Mouse (Mus musculus) hindbrain, embryonic 11.5 days (tissue): ENCODE data around the gene Dolk. TPM values are rescaled to one million over a fixed set of nuclear protein-coding genes. Genes with fewer than 3 reads are reported as not detected.

Experiments used
- ATAC-seq: fragments of 200-750 bp; cut with Nextera tagmentation; 2 replicates; pipeline ENCODE4 v1.8.0; 2017; ENCODE audit warnings: mild to moderate bottlenecking, moderate TSS enrichment, moderate library complexity; ENCODE audit not compliant: low FRiP score
- DNase-seq: peaks from one replicate; pipeline ENCODE4 v3.0.0-alpha.2; 2015; ENCODE audit warnings: low spot score
- H3K27ac ChIP-seq: fragments of 300-500 bp; sonication (generic); 2 replicates; pipeline ENCODE4 v1.5.1; 2014; ENCODE audit warnings: mild to moderate bottlenecking, low read depth, low read length
- H3K27me3 ChIP-seq: fragments of 300-500 bp; sonication (generic); 2 replicates; pipeline ENCODE4 v1.6.1; 2014; ENCODE audit warnings: mild to moderate bottlenecking, low read length, moderate library complexity, mixed read lengths; ENCODE audit not compliant: control insufficient read depth, insufficient read depth
- H3K36me3 ChIP-seq: fragments of 300-500 bp; sonication (generic); 2 replicates; pipeline ENCODE4 v1.6.1; 2014; ENCODE audit warnings: mild to moderate bottlenecking, low read length, moderate library complexity, mixed read lengths; ENCODE audit not compliant: control insufficient read depth, insufficient read depth
- H3K4me1 ChIP-seq: fragments of 300-500 bp; sonication (generic); replicated peaks from 2 replicates; pipeline ENCODE4 v1.6.1; 2014; ENCODE audit warnings: low read length, mixed read lengths; ENCODE audit not compliant: control insufficient read depth, insufficient read depth
- H3K4me2 ChIP-seq: fragments of 300-500 bp; sonication (generic); replicated peaks from 2 replicates; pipeline ENCODE4 v1.6.1; 2014; ENCODE audit warnings: mild to moderate bottlenecking, low read depth, low read length
- H3K4me3 ChIP-seq: fragments of 300-500 bp; sonication (generic); 2 replicates; pipeline ENCODE4 v1.5.1; 2014; ENCODE audit warnings: low read depth, low read length
- H3K9ac ChIP-seq: fragments of 300-500 bp; sonication (generic); 2 replicates; pipeline ENCODE4 v1.6.1; 2014; ENCODE audit warnings: low read depth, low read length
- H3K9me3 ChIP-seq: fragments of 300-500 bp; sonication (generic); 2 replicates; pipeline ENCODE4 v1.6.1; 2016; ENCODE audit warnings: low read length; ENCODE audit not compliant: control insufficient read depth
- WGBS: fragments of 180-500 bp; shearing (Covaris S2); extraction: QIAGEN DNeasy Blood & Tissue Kit; methylation state at CpG from one replicate; pipeline ENCODE4 v1.1.7; 2014; 5-methylcytosine and 5-hydroxymethylcytosine counted together
- polyA plus RNA-seq: library from polyadenylated mRNA; unstranded; fragments of >200 nt; fragmentation: Nextera tagmentation; extraction: Ambion mirVana; gene quantifications from 2 replicates; pipeline ENCODE4 v1.2.1, GENCODE M21; 2014

Dolk gene
- polyA plus RNA-seq, 1 experiment from 2014 or later = 24.1 TPM

DNA sequence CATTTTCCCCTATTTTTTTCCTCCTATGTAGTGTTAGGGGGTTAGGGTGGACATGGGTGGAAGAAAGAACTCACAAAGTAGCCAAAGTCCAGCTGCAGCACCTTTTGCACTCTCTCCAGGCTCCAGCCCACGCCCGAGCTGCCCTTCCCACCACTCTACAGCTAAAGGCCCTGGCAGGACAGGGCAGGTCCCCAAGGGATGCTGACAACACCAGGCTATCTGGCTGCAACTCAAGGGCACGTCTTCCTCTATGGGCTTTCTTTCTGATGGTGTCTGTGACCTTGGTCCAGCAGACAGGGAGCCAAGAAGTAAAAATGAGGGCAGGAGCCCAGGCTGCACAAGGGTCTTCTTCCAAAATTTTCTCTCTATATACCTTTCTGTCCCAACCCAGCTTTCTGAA lies 4.5 kb downstream of the Dolk start:
- Histone ChIP-seq H3K36me3 (no peaks in the 10 kb centered on the region), H3K27ac (no peak overlapping the region), H3K9ac (no peak overlapping the region), H3K9me3 (no peaks in the 10 kb centered on the region), H3K27me3 (no peaks in the 10 kb centered on the region), H3K4me2 (no peak overlapping the region), H3K4me3 (no peak overlapping the region), H3K4me1 (peaks cover 7% of the 10 kb centered on the region; the same call in 1 of the 2 replicates)
- WGBS = 85% methylated on average over 3 of the region's 3 CpGs
- ATAC-seq (no peak), DNase-seq (no peak)

GRCm38 (mm10) chr2:30280743-30281142 lies 5.4 kb downstream of the Dolk start, which contains the start of gene Gm28038:
Gm28038 (plus strand) TSS chr2:30281043.
- no peaks in the 10 kb centered on the region for H3K27me3 ChIP-seq
- H3K4me1 ChIP-seq = peaks cover 7% of the 10 kb centered on the region; the same call in 1 of the 2 replicates
- H3K4me2 ChIP-seq = no peak within 1 kb of the TSS
- H3K4me3 ChIP-seq = no peak within 1 kb of the TSS
- DNase-seq (no peak), ATAC-seq (no peak)
- H3K27ac ChIP-seq = no peak within 1 kb of the TSS
- H3K36me3 ChIP-seq = no peaks in the 10 kb centered on the region
- H3K9ac ChIP-seq = no peak within 1 kb of the TSS
- no peaks in the 10 kb centered on the region for H3K9me3 ChIP-seq
- WGBS = 91% methylated on average over 11 of the region's 11 CpGs

- Histone ChIP-seq H3K4me3 (no peak overlapping the region), H3K27ac (no peak overlapping the region), H3K27me3 (no peaks in the 10 kb centered on the region), H3K4me2 (no peak overlapping the region), H3K4me1 (0 out of 2 replicates have a peak, but pooled peaks cover 2% of the 10 kb centered on the region), H3K36me3 (no peaks in the 10 kb centered on the region), H3K9ac (no peak overlapping the region), H3K9me3 (no peaks in the 10 kb centered on the region)
- WGBS = 75% methylated on average over 1 of the region's 1 CpGs
- ATAC-seq (0 out of 2 replicates have a peak, but pooled peaks have one; percentile 27), DNase-seq (peak; percentile 73)
Measured at GRCm38 (mm10) chr2:30270134-30270533, 16.0 kb downstream of the Dolk start.

GRCm38 (mm10) chr2:30269241-30269990 lies 16.7 kb downstream of the Dolk start:
- H3K4me2 ChIP-seq = no peak overlapping the region
- no peak overlapping the region for H3K4me3 ChIP-seq
- no peak overlapping the region for H3K9ac ChIP-seq
- H3K9me3 ChIP-seq = no peaks in the 10 kb centered on the region
- H3K27ac ChIP-seq = no peak overlapping the region
- H3K27me3 ChIP-seq = no peaks in the 10 kb centered on the region
- no peak for DNase-seq
- H3K4me1 ChIP-seq = 0 out of 2 replicates have a peak, but pooled peaks cover 2% of the 10 kb centered on the region
- ATAC-seq = no peak
- no peaks in the 10 kb centered on the region for H3K36me3 ChIP-seq
- 90% methylated on average over 17 of the region's 17 CpGs for WGBS

DNA sequence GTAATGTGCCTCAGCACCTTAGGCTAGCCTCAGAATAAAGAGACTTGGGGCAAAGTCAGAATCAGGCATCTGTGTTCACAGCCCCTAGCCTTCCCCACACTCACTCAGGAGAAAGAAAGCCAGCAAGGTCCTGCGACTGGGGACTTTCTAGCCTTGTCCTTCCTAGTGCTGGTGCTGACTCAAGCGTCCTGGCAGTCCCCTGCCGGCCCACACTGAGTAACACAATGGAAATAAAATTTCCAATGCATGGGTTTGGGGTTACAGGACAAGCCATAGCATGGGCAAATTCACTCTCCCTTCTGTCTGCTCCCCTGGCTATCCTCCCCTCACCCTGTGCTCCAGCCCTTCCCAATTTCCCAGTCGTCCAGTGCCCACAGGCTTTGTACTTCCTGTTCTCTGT lies 17.8 kb downstream of the Dolk start:
- WGBS = 59% methylated on average over 4 of the region's 4 CpGs

GRCm38 (mm10) chr2:30267466-30267865 lies 18.7 kb downstream of the Dolk start:
- 94% methylated on average over 2 of the region's 2 CpGs for WGBS
- DNase-seq = no peak
- ATAC-seq = no peak
- H3K27me3 ChIP-seq = no peaks in the 10 kb centered on the region
- no peak overlapping the region for H3K27ac ChIP-seq
- H3K4me3 ChIP-seq = no peak overlapping the region
- H3K9ac ChIP-seq = no peak overlapping the region
- H3K4me2 ChIP-seq = no peak overlapping the region
- H3K4me1 ChIP-seq = 0 out of 2 replicates have a peak, but pooled peaks cover 2% of the 10 kb centered on the region
- 0 out of 2 replicates have a peak, but pooled peaks cover 6% of the 10 kb centered on the region for H3K36me3 ChIP-seq
- no peaks in the 10 kb centered on the region for H3K9me3 ChIP-seq

More for the DNA sequence above, 17.8 kb downstream of the Dolk start:
- H3K36me3 ChIP-seq = 0 out of 2 replicates have a peak, but pooled peaks cover 2% of the 10 kb centered on the region
- no peak overlapping the region for H3K27ac ChIP-seq
- H3K4me2 ChIP-seq = no peak overlapping the region
- ATAC-seq = no peak
- DNase-seq = no peak
- no peak overlapping the region for H3K4me3 ChIP-seq
- no peaks in the 10 kb centered on the region for H3K9me3 ChIP-seq
- no peaks in the 10 kb centered on the region for H3K27me3 ChIP-seq
- H3K4me1 ChIP-seq = 0 out of 2 replicates have a peak, but pooled peaks cover 2% of the 10 kb centered on the region
- no peak overlapping the region for H3K9ac ChIP-seq

DNA sequence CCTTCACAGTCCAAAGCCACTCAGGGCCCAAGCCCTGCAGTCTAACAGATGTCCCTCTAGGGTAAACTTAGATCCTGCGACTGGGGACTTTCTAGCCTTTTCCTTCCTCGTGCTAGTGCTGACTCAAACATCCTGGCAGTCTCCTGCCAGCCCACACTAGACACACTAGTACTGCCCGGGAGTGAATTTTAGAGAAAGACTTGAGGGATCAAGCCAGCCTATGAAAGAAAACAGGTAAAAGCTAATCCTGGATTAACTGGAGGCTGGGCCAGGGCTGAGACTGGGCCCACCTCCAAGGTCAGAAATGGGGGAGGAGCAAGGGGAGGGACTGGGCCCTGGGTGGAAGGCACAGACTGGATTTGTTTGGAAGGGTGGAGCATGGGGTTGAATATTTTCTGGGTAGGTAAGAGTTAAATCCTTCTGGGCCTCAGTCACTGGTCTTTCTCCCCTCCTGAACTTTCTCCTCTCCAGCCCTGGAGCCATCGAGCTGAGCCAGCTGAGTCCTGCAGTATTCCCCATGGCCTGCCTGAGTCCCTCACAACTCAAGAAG lies 19.7 kb downstream of the Dolk start:
- Histone ChIP-seq H3K4me2 (no peak overlapping the region), H3K4me3 (no peak overlapping the region), H3K27ac (peak overlapping the region; percentile 62), H3K27me3 (no peaks in the 10 kb centered on the region), H3K36me3 (0 out of 2 replicates have a peak, but pooled peaks cover 9% of the 10 kb centered on the region), H3K4me1 (0 out of 2 replicates have a peak, but pooled peaks cover 2% of the 10 kb centered on the region), H3K9me3 (no peaks in the 10 kb centered on the region), H3K9ac (no peak overlapping the region)
- 25% methylated on average over 4 of the region's 4 CpGs for WGBS
- DNase-seq (no peak), ATAC-seq (no peak)

GRCm38 (mm10) chr2:30265767-30266253 lies 20.3 kb downstream of the Dolk start, which contains the start of gene Phyhd1:
Phyhd1 (plus strand) TSS chr2:30266203.
- WGBS = 52% methylated on average over 5 of the region's 5 CpGs
- Histone ChIP-seq H3K27ac (peak within 1 kb of the TSS; percentile 62), H3K36me3 (0 out of 2 replicates have a peak, but pooled peaks cover 9% of the 10 kb centered on the region), H3K4me3 (no peak within 1 kb of the TSS), H3K4me2 (no peak within 1 kb of the TSS), H3K9me3 (no peaks in the 10 kb centered on the region), H3K9ac (no peak within 1 kb of the TSS), H3K27me3 (no peaks in the 10 kb centered on the region), H3K4me1 (0 out of 2 replicates have a peak, but pooled peaks cover 2% of the 10 kb centered on the region)
- ATAC-seq (no peak), DNase-seq (no peak)
